ENCODE assay signal across 22 mouse cellular contexts in genomic region chrX:72022241-72022640, GRCm38 (mm10). TPM values are rescaled to one million over a fixed set of nuclear protein-coding genes. Genes with fewer than 3 reads are reported as not detected.
DNase-seq lines count a peak whose midpoint lies in the region; ATAC-seq and TF ChIP-seq lines count a peak whose summit lies in the region.
"Had no signal": no experiment of that assay in that cellular context is flagged by ENCODE, and none has a peak within 500 bp of the region (broad histone marks: within the 10 kb centered on the region; RNA-seq: fewer than 3 reads in every experiment).

No protein-coding gene starts in this region.

- H3K4me3 ChIP-seq in liver, adult 2 months (ENCODE audit: insufficient read depth, low read depth, low read length): no peak overlapping the region
- H3K4me3 ChIP-seq in liver, postnatal 0 days (ENCODE audit: low read depth, low read length): no peak overlapping the region

- H3K4me2 ChIP-seq in liver, postnatal 0 days (ENCODE audit: low read depth, low read length): no peak overlapping the region

- 17% methylated on average over 1 of the region's 1 CpGs for WGBS in liver, adult 2 months
- 70% methylated on average over 1 of the region's 1 CpGs for WGBS in liver, postnatal 0 days (ENCODE audit: insufficient replicate concordance)

- DNase-seq in liver, adult 2 months (ENCODE audit: extremely low read depth, low read depth, low spot score): peak; percentile 73
- DNase-seq in liver, postnatal 0 days: no peak
- peak; percentile 63 for DNase-seq in adipocyte (ENCODE audit: low spot score)
- DNase-seq in thymus, adult 18-20 months: no peak
- DNase-seq: adrenal gland, adult 2 months; adrenal gland, adult 8-10 months; adrenal gland, postnatal 14 days; B cell, adult 2 months; cerebellum, adult 11 months; cerebellum, adult 11-12 months; cerebellum, adult 18-20 months had no signal

- no peaks in the 10 kb centered on the region for H3K27me3 ChIP-seq in liver, adult 2 months (ENCODE audit: control insufficient read depth, insufficient read depth, low read length)
- H3K27me3 ChIP-seq in liver, postnatal 0 days (ENCODE audit: insufficient read depth, low read length): 0 out of 2 replicates have a peak, but pooled peaks cover 4% of the 10 kb centered on the region
- H3K27me3 ChIP-seq: CH12.LX had no signal

- no peaks in the 10 kb centered on the region for H3K36me3 ChIP-seq in liver, adult 2 months (ENCODE audit: control insufficient read depth, insufficient read depth, low read length)
- H3K36me3 ChIP-seq in liver, postnatal 0 days (replicated peaks; ENCODE audit: insufficient read depth, low read length): no peaks in the 10 kb centered on the region
- H3K36me3 ChIP-seq: G1E had no signal

- no peak overlapping the region for H3K9ac ChIP-seq in liver, adult 2 months (ENCODE audit: low read depth, low read length)
- H3K9ac ChIP-seq in liver, postnatal 0 days (replicated peaks): no peak overlapping the region

- H3K79me2 ChIP-seq in liver, adult 2 months (ENCODE audit: control insufficient read depth, insufficient read depth, low read length): no peaks in the 10 kb centered on the region

- no peak overlapping the region for H3K27ac ChIP-seq in liver, adult 2 months (replicated peaks; ENCODE audit: insufficient read depth, low read depth, low read length)
- H3K27ac ChIP-seq in liver, postnatal 0 days (ENCODE audit: low read depth): no peak overlapping the region

- no peak for ATAC-seq in liver, postnatal 0 days
- ATAC-seq: activated CD4-positive, CD25-positive, alpha-beta regulatory T cell, adult 4 months; CD4-positive, CD25-positive, alpha-beta regulatory T cell, adult 4 months; Patski had no signal

- no peak for TF ChIP-seq POLR2A in liver, adult 2 months (IDR thresholded peaks at IDR 0.05; ENCODE audit: extremely low read depth, insufficient read depth, low read length)

- no peaks in the 10 kb centered on the region for H3K4me1 ChIP-seq in liver, adult 2 months (ENCODE audit: control insufficient read depth, insufficient read depth, low read length)
- H3K4me1 ChIP-seq in liver, postnatal 0 days (ENCODE audit: insufficient read depth): no peaks in the 10 kb centered on the region

- H3K9me3 ChIP-seq in liver, postnatal 0 days (ENCODE audit: low read length): no peaks in the 10 kb centered on the region
- H3K9me3 ChIP-seq: G1E had no signal

- no peak for TF ChIP-seq EP300 in liver, postnatal 0 days (IDR thresholded peaks at IDR 0.05; ENCODE audit: low read depth)

- TF ChIP-seq CTCF in liver, adult 2 months (IDR thresholded peaks at IDR 0.05; ENCODE audit: low read depth, low read length): no peak
- TF ChIP-seq CTCF in liver, postnatal 0 days (IDR thresholded peaks at IDR 0.05; ENCODE audit: low read depth): no peak

RNA-seq across cellular contexts. Expression of gene Cnga2, which starts 30.6 kb away (rescaled TPM):
- total RNA-seq in liver, adult 2 months (2014; rRNA removed): not detected in 2 replicates
- not detected in 2 replicates for polyA plus RNA-seq in liver, adult 2 months (2012; rRNA removed)
- polyA plus RNA-seq in liver, postnatal 0 days (2015; fragmentation: Nextera tagmentation; extraction: Ambion mirVana): not detected in 2 replicates
- total RNA-seq: adrenal gland, adult 18-20 months; adrenal gland, adult 2 months; adrenal gland, postnatal 36 days; CH12.LX; ES-E14; MEL had no signal
- polyA plus RNA-seq: activated CD4-positive, CD25-positive, alpha-beta regulatory T cell, adult 4 months; adrenal gland, adult 2 months; C2C12; CD4-positive, CD25-positive, alpha-beta regulatory T cell, adult 4 months; G1E; Patski had no signal

RNA-seq across cellular contexts. Expression of gene Fate1, which starts 49.5 kb away (rescaled TPM):
- total RNA-seq in liver, adult 2 months (2014; rRNA removed): not detected in 2 replicates
- not detected in 2 replicates for polyA plus RNA-seq in liver, adult 2 months (2012; rRNA removed)
- polyA plus RNA-seq in liver, postnatal 0 days (2015; fragmentation: Nextera tagmentation; extraction: Ambion mirVana): not detected in 2 replicates
- total RNA-seq: adrenal gland, adult 18-20 months; adrenal gland, adult 2 months; adrenal gland, postnatal 14 days; adrenal gland, postnatal 25 days; adrenal gland, postnatal 36 days; CH12.LX; ES-E14; G1E; MEL had no signal
- polyA plus RNA-seq: activated CD4-positive, CD25-positive, alpha-beta regulatory T cell, adult 4 months; C2C12; CD4-positive, CD25-positive, alpha-beta regulatory T cell, adult 4 months; G1E; Patski had no signal

RNA-seq across cellular contexts. Expression of gene Prrg3, which starts 59.8 kb away (rescaled TPM):
- 0.18 and 0.40 TPM in 2 replicates for total RNA-seq in liver, adult 2 months (2014; rRNA removed)
- polyA plus RNA-seq in liver, adult 2 months (2012; rRNA removed): 0.17 and 0.24 TPM in 2 replicates
- 0.41 and 0.59 TPM in 2 replicates for polyA plus RNA-seq in liver, postnatal 0 days (2015; fragmentation: Nextera tagmentation; extraction: Ambion mirVana)
- total RNA-seq: CH12.LX, MEL had no signal
- polyA plus RNA-seq: activated CD4-positive, CD25-positive, alpha-beta regulatory T cell, adult 4 months; C2C12; CD4-positive, CD25-positive, alpha-beta regulatory T cell, adult 4 months; G1E had no signal

Comparison
In these comparisons a context has a peak if more than half of its experiments do, and no peak if none do; other contexts are left out.
1. DNase-seq: peak in liver, adult 2 months (single experiment) and adipocyte (single experiment); none in liver, postnatal 0 days (single experiment) and thymus, adult 18-20 months (0 of 2).